Mouse (Mus musculus): ENCODE measurements around the gene Tacc3. TPM values are rescaled to one million over a fixed set of nuclear protein-coding genes. Genes with fewer than 3 reads are reported as not detected.

Tacc3 gene
- total and polyA plus RNA-seq, 2 experiments from 2014 or later = 20.1 to 25.5 TPM

DNA sequence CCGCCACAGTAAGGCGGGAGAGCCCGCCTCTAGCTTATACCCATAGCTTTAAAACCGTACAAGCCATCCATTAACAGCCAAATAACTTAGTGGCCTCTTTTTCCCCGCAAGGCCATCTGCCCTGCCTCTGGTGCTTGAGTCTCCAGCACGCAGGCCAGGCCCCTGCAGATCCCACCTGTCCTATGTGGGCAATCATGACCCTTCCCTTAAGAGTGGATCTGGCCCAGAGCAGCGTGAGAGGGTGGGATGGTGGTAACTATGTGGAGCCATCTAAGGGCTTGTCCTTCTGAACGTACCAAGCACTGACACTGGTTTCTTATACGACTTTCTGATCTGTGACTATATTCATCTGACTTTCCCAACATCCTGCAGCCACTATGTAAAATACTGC is 5.2 kb upstream of the Tacc3 start:
- peaks cover 7% of the 10 kb centered on the region for H3K4me1 ChIP-seq (ENCODE audit: insufficient read depth)
- no peak for TF ChIP-seq CTCF (IDR thresholded peaks at IDR 0.05; ENCODE audit: low read depth)
- H3K4me2 ChIP-seq (ENCODE audit: low read depth) = peak overlapping the region; percentile 62
- 3% methylated on average over 9 of the region's 9 CpGs for WGBS
- DNase-seq (no peak), ATAC-seq (no peak)
- H3K9me3 ChIP-seq (ENCODE audit: low read length) = no peaks in the 10 kb centered on the region
- peak overlapping the region; percentile 81 for H3K4me3 ChIP-seq (ENCODE audit: low read depth, low read length)
- H3K36me3 ChIP-seq (ENCODE audit: insufficient read depth) = peaks cover 9% of the 10 kb centered on the region; the same call in 1 of the 2 replicates
- peak overlapping the region; percentile 95; the same call in 1 of the 2 replicates for H3K27ac ChIP-seq (ENCODE audit: low read depth, low read length)
- peak overlapping the region; percentile 76 for H3K9ac ChIP-seq
- no peaks in the 10 kb centered on the region for H3K27me3 ChIP-seq (ENCODE audit: insufficient read depth, low read length)

DNA sequence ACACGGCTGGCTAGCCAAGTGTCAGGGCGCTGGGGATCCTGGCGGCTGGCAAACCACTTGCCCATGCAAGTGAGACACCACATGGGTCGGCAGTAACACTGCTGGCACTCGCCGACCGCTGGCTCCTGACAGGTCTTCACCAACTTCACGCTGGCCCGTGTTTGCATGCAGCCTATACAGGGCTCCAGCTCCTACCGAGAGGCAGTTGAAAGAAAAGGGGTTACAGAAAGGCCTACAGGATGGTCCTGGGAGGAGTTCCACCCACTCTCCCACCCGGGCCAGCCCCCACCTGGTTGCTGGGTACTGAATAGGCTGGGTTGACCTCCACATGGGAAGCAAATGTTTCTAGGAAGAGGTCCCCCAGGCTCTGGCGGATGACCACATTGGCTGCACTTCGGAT is 3.5 kb upstream of the Tacc3 start:
- TF ChIP-seq CTCF (IDR thresholded peaks at IDR 0.05; ENCODE audit: low read depth) = no peak
- Histone ChIP-seq H3K4me1 (ENCODE audit: insufficient read depth) (peaks cover 13% of the 10 kb centered on the region), H3K4me2 (ENCODE audit: low read depth) (no peak overlapping the region), H3K4me3 (ENCODE audit: low read depth, low read length) (no peak overlapping the region), H3K27me3 (ENCODE audit: insufficient read depth, low read length) (no peaks in the 10 kb centered on the region), H3K9me3 (ENCODE audit: low read length) (no peaks in the 10 kb centered on the region), H3K36me3 (ENCODE audit: insufficient read depth) (peaks cover 7% of the 10 kb centered on the region; the same call in 1 of the 2 replicates), H3K9ac (no peak overlapping the region), H3K27ac (ENCODE audit: low read depth, low read length) (no peak overlapping the region)
- no peak for ATAC-seq
- no peak for DNase-seq
- 92% methylated on average over 13 of the region's 13 CpGs for WGBS

DNA sequence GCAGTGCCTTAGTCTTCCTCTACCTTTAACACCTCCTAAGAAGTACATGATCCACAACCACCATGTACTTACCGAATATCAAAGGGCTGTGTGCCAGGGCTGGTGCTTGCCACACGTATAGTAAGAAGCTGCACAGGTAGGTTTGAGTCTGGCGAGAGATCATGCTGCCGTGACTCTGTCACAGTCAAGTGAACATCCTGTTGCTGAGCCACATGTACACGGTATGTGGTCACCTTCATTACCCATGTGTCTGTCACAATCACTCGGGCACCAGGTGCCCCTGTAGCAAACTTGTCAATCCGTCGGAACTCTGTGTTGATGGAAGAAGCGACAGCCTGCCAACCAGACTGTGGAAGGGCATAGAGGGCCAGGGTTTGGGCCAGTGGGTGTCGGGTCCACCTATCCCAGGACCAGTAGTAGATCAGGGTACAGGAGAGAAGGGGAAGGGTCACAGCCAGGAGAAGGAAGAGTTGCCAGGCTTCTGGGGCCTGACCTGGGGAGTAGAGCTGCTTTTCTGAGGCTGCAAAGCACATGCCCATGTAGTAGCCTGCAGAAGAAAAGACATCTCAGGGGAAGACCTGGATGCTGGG is 2.6 kb upstream of the Tacc3 start:
- peaks cover 13% of the 10 kb centered on the region for H3K4me1 ChIP-seq (ENCODE audit: insufficient read depth)
- 92% methylated on average over 10 of the region's 10 CpGs for WGBS
- DNase-seq (no peak), ATAC-seq (no peak)
- no peaks in the 10 kb centered on the region for H3K9me3 ChIP-seq (ENCODE audit: low read length)
- no peak overlapping the region for H3K9ac ChIP-seq
- H3K27me3 ChIP-seq (ENCODE audit: insufficient read depth, low read length) = no peaks in the 10 kb centered on the region
- peaks cover 7% of the 10 kb centered on the region; the same call in 1 of the 2 replicates for H3K36me3 ChIP-seq (ENCODE audit: insufficient read depth)
- no peak overlapping the region for H3K27ac ChIP-seq (ENCODE audit: low read depth, low read length)
- H3K4me3 ChIP-seq (ENCODE audit: low read depth, low read length) = no peak overlapping the region
- no peak for TF ChIP-seq CTCF (IDR thresholded peaks at IDR 0.05; ENCODE audit: low read depth)
- H3K4me2 ChIP-seq (ENCODE audit: low read depth) = no peak overlapping the region

DNA sequence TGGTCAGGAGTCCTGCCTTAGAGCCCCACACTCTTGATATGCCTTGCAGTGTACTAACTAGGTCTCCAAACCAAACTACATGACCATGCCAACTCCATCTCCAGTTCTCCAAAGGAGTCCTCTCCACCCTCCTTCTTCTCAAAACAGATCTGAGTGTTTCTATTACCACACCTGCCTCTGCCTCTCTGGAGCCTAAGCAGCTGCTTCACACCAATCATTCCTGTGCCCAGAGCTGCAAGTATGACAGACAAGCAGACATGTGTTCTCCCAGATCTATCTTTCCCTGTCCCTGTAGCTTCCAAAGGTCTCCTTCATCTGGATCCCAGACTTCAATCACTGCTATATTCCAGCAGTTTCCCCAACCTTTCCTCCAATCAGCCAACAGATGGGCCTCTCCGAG is 1.2 kb upstream of the Tacc3 start:
- Histone ChIP-seq H3K4me2 (ENCODE audit: low read depth) (peak overlapping the region; percentile 95), H3K9me3 (ENCODE audit: low read length) (no peaks in the 10 kb centered on the region), H3K27me3 (ENCODE audit: insufficient read depth, low read length) (no peaks in the 10 kb centered on the region), H3K36me3 (ENCODE audit: insufficient read depth) (peaks cover 7% of the 10 kb centered on the region; the same call in 1 of the 2 replicates), H3K9ac (peak overlapping the region; percentile 81), H3K4me1 (ENCODE audit: insufficient read depth) (peaks cover 13% of the 10 kb centered on the region), H3K4me3 (ENCODE audit: low read depth, low read length) (peak overlapping the region; percentile 69), H3K27ac (ENCODE audit: low read depth, low read length) (no peak overlapping the region)
- DNase-seq (no peak), ATAC-seq (no peak)
- WGBS = 59% methylated on average over 1 of the region's 1 CpGs
- TF ChIP-seq CTCF (IDR thresholded peaks at IDR 0.05; ENCODE audit: low read depth) = no peak

DNA sequence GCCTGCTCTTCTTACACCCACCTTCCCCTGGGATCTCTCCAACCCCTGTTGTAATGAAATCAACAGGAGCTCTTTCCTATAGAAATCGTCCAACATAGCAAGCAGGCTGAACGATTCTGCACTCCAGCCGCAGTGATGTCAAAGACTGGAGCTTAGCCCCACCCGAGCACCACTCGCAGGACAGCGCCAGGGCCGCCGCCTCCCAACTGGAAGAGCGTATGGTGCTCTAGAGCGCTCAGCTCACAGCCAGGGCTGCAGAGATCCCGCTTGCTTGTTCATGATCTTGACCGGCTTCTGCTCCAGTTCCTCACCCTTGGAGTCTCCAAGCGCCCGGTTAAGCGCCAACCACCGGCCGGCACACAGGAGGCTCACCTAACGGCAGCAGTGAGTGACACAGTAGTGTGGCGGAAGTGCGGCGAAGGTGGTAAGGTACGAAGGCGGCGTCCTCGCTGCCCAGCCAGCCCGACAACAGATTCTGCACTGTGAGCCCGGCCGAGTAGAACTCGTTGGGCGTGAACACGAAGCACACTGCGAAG is 609 bp upstream of the Tacc3 start:
- Histone ChIP-seq H3K4me3 (ENCODE audit: low read depth, low read length) (peak overlapping the region; percentile 69), H3K9me3 (ENCODE audit: low read length) (no peaks in the 10 kb centered on the region), H3K36me3 (ENCODE audit: insufficient read depth) (peaks cover 7% of the 10 kb centered on the region; the same call in 1 of the 2 replicates), H3K27me3 (ENCODE audit: insufficient read depth, low read length) (no peaks in the 10 kb centered on the region), H3K4me2 (ENCODE audit: low read depth) (peak overlapping the region; percentile 95), H3K4me1 (ENCODE audit: insufficient read depth) (peaks cover 13% of the 10 kb centered on the region), H3K9ac (peak overlapping the region; percentile 81), H3K27ac (ENCODE audit: low read depth, low read length) (peak overlapping the region; percentile 97)
- WGBS = under 1% methylated on average over 32 of the region's 32 CpGs
- DNase-seq (no peak), ATAC-seq (peak; percentile 1)
- 0 out of 2 replicates have a peak, but pooled peaks have one; percentile 1 for TF ChIP-seq CTCF (IDR thresholded peaks at IDR 0.05; ENCODE audit: low read depth)

DNA sequence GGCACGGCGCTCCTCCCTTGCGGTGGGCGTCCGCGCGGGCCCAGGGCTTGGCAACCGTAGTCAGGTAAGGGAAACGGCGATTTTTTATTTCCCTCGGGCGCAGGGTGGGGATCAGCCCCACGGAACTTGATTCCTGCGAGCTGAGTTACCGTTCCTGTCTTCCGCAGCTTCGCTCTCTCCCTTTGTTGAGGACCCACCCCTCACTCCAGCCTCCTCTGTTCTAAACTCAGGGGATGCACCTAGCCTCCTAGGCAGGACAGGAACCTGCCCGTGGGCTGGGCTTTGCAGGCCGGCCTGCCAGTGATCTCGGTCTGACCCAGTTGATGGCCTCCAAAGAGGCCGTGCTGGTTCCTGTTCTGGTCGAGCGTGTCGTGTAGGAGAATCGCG is 729 bp downstream of the Tacc3 start:
- H3K4me3 ChIP-seq (ENCODE audit: low read depth, low read length) = peak overlapping the region; percentile 69
- ATAC-seq (no peak), DNase-seq (no peak)
- WGBS = 0% methylated on average over 26 of the region's 26 CpGs
- peak overlapping the region; percentile 47 for H3K9ac ChIP-seq
- H3K4me2 ChIP-seq (ENCODE audit: low read depth) = peak overlapping the region; percentile 95
- no peaks in the 10 kb centered on the region for H3K27me3 ChIP-seq (ENCODE audit: insufficient read depth, low read length)
- no peak for TF ChIP-seq CTCF (IDR thresholded peaks at IDR 0.05; ENCODE audit: low read depth)
- H3K27ac ChIP-seq (ENCODE audit: low read depth, low read length) = no peak overlapping the region
- peaks cover 7% of the 10 kb centered on the region; the same call in 1 of the 2 replicates for H3K36me3 ChIP-seq (ENCODE audit: insufficient read depth)
- no peaks in the 10 kb centered on the region for H3K9me3 ChIP-seq (ENCODE audit: low read length)
- H3K4me1 ChIP-seq (ENCODE audit: insufficient read depth) = peaks cover 10% of the 10 kb centered on the region

DNA sequence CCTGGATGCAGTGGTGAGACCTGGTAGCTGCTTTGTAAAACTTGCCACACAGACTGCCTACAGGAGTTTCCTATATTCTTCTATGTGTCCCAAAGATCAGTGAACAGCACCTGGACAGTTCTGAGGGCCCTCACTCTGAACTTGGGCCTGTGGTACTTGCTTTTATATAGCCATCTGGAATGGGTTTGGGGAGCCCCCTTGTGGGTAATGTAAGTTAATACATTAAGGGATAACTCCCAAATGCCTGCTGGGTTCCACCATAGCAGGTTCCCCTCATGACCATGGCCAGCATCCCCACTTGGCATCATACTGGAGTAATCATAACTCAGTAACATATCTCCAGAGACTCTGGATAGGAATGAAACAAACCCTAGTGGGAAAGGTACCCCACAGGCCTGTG is 10.3 kb downstream of the Tacc3 start:
- peak; percentile 50 for TF ChIP-seq CTCF (IDR thresholded peaks at IDR 0.05; ENCODE audit: low read depth)
- Histone ChIP-seq H3K27me3 (ENCODE audit: insufficient read depth, low read length) (no peaks in the 10 kb centered on the region), H3K4me2 (ENCODE audit: low read depth) (no peak overlapping the region), H3K36me3 (ENCODE audit: insufficient read depth) (peaks cover 8% of the 10 kb centered on the region; the same call in 1 of the 2 replicates), H3K9me3 (ENCODE audit: low read length) (no peaks in the 10 kb centered on the region), H3K9ac (no peak overlapping the region), H3K4me3 (ENCODE audit: low read depth, low read length) (no peak overlapping the region), H3K27ac (ENCODE audit: low read depth, low read length) (no peak overlapping the region), H3K4me1 (ENCODE audit: insufficient read depth) (no peaks in the 10 kb centered on the region)
- no peak for DNase-seq
- ATAC-seq = no peak
